Mouse (Mus musculus) megakaryocyte, adult 5-6 weeks (primary cell): ENCODE measurements around the gene Ripor2. TPM values are rescaled to one million over a fixed set of nuclear protein-coding genes. Genes with fewer than 3 reads are reported as not detected.

Experiments used
- ATAC-seq: 2 replicates; pipeline ENCODE4 v1.8.0; 2016; ENCODE audit warnings: mild to moderate bottlenecking, inconsistent platforms; ENCODE audit not compliant: poor library complexity, severe bottlenecking
- total RNA-seq, 2 experiments: library from RNA; stranded (forward) in 1 of 2; stranded (reverse) in 1 of 2; fragments of 153-499, 151-499 nt in 1 of 2; fragments of 221-1000, 200-1000 nt in 1 of 2; gene quantifications; 2 replicates each; pipeline versions ENCODE4 v1.2.3 to v1.2.4; 2015 to 2017

Ripor2 gene
- total RNA-seq, 2 experiments from 2014 or later: 65.3 to 87.3 TPM

DNA sequence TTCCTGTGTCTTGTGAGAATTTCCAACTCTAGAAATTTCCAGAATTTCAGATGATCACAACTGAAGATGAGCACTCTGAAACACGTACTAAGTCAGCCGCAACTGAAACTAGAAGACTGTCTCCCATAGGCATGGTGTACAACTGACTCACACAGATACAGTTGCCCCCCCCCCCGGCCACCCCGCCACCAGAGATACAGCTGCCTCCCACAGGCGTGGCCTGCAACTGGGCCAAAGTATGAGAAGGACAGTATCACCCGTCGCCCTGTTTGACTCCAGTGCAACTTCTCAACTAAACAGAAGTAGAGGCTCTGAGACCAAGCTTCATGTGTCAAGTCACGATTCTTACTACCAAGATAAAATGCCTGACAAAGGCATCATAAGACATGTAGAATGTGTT is 1.2 kb upstream of the Ripor2 start:
- no peak for ATAC-seq

DNA sequence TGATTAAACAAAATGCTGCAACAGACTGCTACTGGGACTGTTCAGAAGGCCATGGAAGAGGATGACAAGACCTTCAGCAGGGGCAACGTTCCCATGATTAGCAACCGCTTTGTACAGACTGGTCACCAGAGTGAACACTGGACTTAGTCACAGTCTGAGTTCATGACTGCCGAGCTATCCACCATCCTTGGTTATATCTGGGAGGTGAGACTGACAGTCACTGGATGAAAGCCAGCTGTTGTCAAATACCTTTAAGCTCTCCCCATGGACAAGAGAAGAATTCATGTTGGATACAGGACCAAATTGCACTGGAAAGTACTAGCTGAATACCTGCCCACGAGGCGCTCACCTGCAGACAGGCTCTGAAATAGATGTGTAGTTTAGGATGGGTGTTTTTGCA is 2.4 kb downstream of the Ripor2 start:
- ATAC-seq: no peak

GRCm38 (mm10) chr13:24584841-24585240 is 2.9 kb downstream of the Ripor2 start:
- no peak for ATAC-seq

DNA sequence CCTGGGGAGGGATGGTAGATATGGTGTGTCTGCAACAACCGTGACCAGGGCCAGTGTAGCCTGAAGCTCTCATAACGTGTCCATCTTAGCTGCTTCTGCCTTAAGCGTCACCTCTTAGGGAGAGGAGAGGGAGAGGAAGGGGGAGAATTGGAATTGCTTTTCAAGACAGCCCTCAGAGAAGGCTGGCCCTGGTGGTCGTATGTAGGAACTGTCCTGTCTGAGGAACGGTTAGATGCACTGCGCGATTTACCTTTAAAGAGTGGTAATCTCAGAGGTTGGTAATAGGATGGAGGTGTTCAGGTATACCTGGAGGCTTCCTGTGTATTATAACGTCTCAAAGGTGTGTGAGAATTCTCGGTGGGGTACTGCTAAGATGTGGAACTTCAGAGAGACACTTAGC is 3.4 kb downstream of the Ripor2 start:
- ATAC-seq: no peak

DNA sequence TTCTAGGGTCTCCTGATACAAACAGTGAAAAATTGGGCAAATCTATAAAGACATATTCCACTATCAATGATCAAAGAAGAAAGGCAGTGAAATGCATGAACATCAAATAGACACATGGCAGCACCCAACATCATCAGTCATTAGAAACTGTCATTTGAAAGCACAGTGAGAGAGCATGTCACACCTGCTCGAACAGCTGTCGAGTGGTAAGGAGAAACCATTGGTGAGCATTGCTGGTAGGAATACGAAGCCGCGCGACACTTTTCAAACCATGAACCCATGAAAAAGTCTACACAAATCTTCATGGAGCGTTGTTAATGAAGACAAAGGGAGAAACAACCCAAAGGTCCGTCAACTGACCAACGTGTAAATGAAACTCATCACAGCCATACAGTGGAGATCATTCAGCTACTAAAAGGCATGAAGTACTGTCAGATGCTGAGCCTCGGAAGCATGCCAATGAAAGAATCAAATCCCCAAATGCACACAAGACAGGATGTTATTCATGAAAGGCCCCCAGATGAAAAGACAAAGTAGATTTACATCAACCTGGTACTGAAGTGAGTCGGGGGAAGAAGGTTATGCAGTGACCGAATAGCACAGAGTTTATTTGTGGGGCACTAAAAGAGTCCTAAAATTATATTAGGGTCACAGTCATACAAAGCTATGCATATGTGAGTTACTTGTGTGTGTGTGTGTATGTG is 5.4 kb downstream of the Ripor2 start:
- no peak for ATAC-seq

DNA sequence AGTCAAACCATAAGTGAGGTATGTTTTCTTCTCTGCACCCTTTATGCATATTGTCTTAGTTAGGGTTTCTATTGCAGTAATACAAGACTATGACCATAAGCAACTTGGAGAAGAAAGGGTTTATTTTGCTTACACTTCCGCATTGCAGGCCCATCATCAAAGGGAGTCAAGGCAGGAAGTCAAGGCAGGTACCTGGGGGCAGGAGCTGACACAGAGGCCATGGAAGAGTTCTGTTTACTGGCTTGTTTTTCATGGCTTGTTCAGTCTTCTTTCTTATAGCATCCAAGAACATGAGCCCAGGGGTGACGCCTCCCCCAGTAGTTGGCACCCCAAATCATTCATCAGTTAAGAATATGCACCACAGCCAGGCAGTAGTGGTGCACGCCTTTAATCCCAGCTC is 6.6 kb downstream of the Ripor2 start:
- no peak for ATAC-seq

- ATAC-seq: no peak
These were observed 9.7 kb downstream of the Ripor2 start for GRCm38 (mm10) chr13:24591737-24592136.

DNA sequence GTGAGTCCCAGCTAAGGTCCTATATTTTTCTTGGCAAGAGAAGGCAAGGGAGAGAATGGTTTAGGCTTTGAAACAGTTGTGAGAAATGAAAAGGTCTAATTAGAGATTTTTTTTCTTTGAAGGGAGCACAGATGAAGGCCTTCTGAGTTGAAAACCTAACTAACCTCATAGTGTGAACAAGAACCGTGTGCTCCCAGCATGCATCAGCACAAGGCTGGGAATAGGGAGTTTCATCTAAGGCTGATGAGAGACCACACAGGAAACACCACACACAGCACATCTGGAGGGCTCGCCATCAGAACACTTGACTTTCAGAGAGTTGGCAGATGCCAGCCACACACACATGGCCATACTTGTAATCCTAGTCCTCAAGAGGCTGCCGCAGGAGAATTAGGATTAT is 12.3 kb downstream of the Ripor2 start:
- ATAC-seq: no peak

GRCm38 (mm10) chr13:24599631-24600041 is 17.6 kb downstream of the Ripor2 start:
- peak; percentile 89 for ATAC-seq

DNA sequence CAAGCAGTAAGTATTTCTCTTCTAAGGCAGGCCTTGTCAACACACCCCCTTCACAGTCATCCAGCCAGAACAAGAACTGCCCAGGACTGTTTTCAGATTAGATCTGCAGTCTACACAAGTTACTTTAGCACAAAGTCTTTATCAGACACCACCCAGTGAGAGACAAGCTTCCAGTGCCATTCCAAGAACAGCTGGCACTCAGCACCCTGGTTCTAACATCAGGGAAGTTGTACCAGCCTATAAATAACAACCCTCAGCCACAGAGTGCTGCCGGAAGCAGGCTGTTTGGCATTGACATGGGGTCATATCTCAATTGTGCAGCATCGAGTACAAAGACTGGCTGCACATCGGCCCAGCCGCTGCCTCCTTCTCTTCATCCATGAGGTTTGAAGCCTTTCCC is 21.0 kb downstream of the Ripor2 start:
- ATAC-seq: no peak

GRCm38 (mm10) chr13:24603591-24604009 is 21.6 kb downstream of the Ripor2 start:
- ATAC-seq: no peak

GRCm38 (mm10) chr13:24604096-24604495 is 22.1 kb downstream of the Ripor2 start:
- no peak for ATAC-seq

DNA sequence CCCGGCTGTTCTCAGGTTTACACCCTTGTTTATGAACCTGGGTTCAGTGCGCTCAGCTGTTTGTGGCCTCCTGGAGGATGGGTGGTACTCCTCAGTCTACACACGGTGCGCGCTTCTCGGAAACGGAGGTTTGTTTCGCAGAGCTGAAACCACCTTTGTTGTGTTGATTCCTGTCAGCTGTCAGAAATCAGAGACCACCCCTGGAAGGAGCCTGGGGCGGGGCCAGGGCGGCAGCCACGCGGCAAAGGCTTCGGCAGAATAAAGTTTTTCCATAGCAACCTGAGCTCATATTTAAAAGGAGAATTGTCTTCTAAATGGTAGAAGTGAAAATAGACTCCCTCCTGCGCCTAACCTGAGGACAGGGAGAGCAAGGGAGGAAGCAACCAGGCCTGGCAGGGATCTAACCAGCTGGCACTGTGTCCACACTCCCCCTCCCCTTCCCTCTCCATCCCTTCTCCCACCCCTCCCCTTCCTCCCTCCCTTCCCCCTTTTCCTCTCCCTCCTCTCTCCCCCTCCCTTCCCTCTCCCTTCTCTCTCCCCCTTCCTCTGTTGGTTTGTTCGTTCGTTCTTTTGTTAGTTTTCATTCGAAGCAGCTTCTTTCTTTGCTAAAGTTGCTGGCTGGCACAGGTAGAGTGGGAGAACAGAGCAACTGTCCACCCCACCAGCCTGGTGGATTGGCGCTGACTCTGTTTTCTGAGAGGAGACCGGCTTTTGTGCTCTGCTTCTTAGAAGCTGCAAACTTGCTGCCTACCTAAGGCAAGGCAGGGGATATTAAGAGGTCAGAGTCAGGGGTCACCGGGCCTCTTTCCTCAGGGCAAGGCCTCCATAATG is 23.0 kb downstream of the Ripor2 start:
- ATAC-seq: peak; percentile 17

- ATAC-seq: peak; percentile 48; the same call in 1 of the 2 replicates
These were observed 23.8 kb downstream of the Ripor2 start for GRCm38 (mm10) chr13:24605755-24606154.

- no peak for ATAC-seq
These were observed 26.0 kb downstream of the Ripor2 start for GRCm38 (mm10) chr13:24607961-24608360.

DNA sequence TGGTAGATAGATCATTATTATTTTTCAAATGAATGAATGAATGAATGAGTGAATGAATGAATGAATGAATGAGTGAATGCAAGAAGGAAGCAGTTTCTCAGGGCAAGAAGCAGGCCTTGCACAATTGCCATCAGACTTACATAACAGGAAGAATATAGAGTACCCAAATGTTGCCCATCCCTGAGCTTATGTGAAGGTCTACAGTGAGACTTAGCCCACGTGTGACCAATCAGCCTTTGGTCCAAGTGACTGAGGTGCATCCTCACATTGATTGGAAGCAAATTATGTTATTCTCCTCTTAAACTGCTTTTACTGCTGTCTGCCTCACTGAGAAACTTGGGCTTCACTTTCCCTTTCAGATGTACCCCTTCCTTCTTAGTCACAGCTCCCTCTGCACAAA is 26.7 kb downstream of the Ripor2 start:
- ATAC-seq: peak; percentile 28; the same call in 1 of the 2 replicates

- ATAC-seq: no peak
These were observed 28.9 kb downstream of the Ripor2 start for GRCm38 (mm10) chr13:24610883-24611282.

- peak; percentile 11; the same call in 1 of the 2 replicates for ATAC-seq
These were observed 31.0 kb downstream of the Ripor2 start for GRCm38 (mm10) chr13:24613031-24613430.

- ATAC-seq: peak; percentile 45
These were observed 31.4 kb downstream of the Ripor2 start for GRCm38 (mm10) chr13:24613433-24613832.

- peak; percentile 70 for ATAC-seq
These were observed 32.2 kb downstream of the Ripor2 start for GRCm38 (mm10) chr13:24613927-24614780.

DNA sequence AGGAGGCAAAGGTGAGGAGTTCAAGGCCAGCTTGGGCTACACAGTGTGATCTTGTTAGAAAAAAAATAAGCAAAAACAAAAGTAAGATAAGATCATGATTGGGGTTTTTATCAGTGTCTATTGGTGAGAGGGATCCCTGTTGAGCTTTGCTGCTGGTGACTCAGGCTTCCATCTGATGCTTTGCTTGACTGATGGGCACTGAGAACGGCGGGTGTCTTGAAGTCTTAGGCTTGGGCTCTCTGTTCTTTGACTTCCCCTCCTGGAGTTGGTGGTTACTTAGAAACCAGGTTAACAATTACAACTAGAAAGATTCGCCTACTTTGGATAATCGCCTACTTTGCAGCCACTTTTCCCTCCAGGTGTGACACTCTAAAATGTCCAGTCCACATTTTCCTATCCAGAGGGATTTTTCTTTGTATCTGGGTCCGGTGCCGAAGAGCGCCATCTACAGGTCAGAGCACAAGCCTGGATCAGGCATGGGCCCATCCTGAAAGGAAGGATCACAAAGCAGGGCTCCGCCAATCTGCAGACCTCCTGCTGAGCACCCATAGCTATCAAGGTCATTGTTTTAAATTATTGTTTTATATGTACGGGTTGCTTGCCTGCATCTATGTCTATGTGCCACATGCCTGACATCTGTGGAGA is 34.1 kb downstream of the Ripor2 start:
- ATAC-seq: peak; percentile 26
